Mouse (Mus musculus): ENCODE measurements around the gene C5ar1. TPM values are rescaled to one million over a fixed set of nuclear protein-coding genes. Genes with fewer than 3 reads are reported as not detected.
"Not testable (repeated sequence)": the region's sequence is repeated elsewhere in the genome, so short reads cannot be mapped to it uniquely, and the experiment has no call there.

C5ar1 gene
- total and polyA plus RNA-seq, 3 experiments, result not detected

DNA sequence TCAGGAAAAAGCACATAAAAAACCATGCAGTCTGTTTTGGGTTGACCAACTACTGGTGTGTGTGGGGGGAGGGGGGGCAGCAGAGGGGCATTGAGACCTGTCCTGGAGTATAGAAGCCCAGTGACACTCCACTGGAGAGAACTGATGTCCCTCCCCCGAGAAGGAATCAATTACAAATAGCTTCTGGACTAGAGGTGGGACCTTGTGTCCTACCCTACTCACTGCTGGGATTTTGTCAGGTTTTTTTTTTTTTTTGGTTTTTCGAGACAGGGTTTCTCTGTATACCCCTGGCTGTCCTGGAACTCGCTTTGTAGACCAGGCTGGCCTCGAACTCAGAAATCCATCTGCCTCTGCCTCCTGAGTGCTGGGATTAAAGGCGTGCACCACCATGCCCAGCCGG lies 47.8 kb upstream of the C5ar1 start:
- not testable (repeated sequence) for H3K27me3 ChIP-seq (ENCODE audit: control insufficient read depth in 1 of 2, insufficient read depth in 2 of 2, low read length in 2 of 2); H3K36me3 ChIP-seq (ENCODE audit: control insufficient read depth in 1 of 2, insufficient read depth in 2 of 2, low read length in 2 of 2); H3K9me3 ChIP-seq (replicated peaks; ENCODE audit: insufficient read depth, low read length); H3K4me3 ChIP-seq (ENCODE audit: control insufficient read depth in 1 of 2, insufficient read depth in 1 of 2, low read depth in 2 of 2, low read length in 2 of 2); H3K79me2 ChIP-seq (ENCODE audit: control insufficient read depth, insufficient read depth, low read length, poor library complexity); H3K27ac ChIP-seq (ENCODE audit: control insufficient read depth, low read depth, low read length); H3K4me1 ChIP-seq (ENCODE audit: control insufficient read depth in 1 of 2, insufficient read depth in 2 of 2, low read length in 2 of 2); H3K9ac ChIP-seq (ENCODE audit: control insufficient read depth, low read depth, low read length, poor library complexity, severe bottlenecking); DNase-seq (ENCODE audit: low read depth, low spot score)
- peak; percentile 64 for TF ChIP-seq ZNF384 (IDR thresholded peaks at IDR 0.05; ENCODE audit: low read depth, low read length)

DNA sequence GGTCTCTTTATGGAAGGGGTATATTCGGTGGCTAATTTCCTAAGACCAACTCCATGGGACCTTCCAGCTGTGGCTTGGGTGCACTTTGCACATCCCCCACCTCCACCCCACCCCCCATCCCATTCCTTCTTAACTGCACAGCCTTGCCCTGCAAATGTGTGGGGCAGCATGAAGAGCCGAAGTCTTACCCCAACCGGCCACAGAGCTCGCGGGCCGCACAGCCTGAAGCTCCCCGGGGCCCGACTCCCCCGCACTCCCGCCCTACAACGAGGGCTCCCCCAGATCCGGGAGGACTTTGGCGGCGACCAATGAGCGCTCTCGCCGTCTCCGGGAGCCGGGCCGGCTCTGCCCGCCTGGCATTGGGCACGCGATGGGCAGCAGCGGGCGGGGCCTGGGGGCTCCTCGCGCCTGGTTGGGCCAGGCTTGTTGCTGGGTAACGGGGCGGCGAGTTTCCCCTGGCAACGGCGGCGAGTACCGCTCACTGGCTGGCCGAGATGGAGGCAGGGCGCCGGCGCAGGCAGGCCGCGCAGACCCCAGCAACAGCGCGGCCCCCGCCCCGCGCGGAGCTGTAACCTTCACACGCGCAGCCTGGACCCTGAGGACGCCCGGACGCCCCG lies 40.2 kb upstream of the C5ar1 start:
- Histone ChIP-seq H3K27ac (ENCODE audit: control insufficient read depth, low read depth, low read length) (no peak overlapping the region), H3K36me3 (ENCODE audit: control insufficient read depth in 1 of 2, insufficient read depth in 2 of 2, low read length in 2 of 2) (peaks cover 0 to 10% of the 10 kb centered on the region in 2 experiments; a peak in 2 of 4 replicates), H3K4me3 (ENCODE audit: control insufficient read depth in 1 of 2, insufficient read depth in 1 of 2, low read depth in 2 of 2, low read length in 2 of 2) (no peak overlapping the region), H3K27me3 (ENCODE audit: control insufficient read depth in 1 of 2, insufficient read depth in 2 of 2, low read length in 2 of 2) (no peaks in the 10 kb centered on the region), H3K9me3 (replicated peaks; ENCODE audit: insufficient read depth, low read length) (no peaks in the 10 kb centered on the region), H3K79me2 (ENCODE audit: control insufficient read depth, insufficient read depth, low read length, poor library complexity) (peaks cover 1% of the 10 kb centered on the region; the same call in 1 of the 2 replicates), H3K4me1 (ENCODE audit: control insufficient read depth in 1 of 2, insufficient read depth in 2 of 2, low read length in 2 of 2) (peaks cover 0 to 15% of the 10 kb centered on the region in 2 experiments; a peak in 2 of 4 replicates), H3K9ac (ENCODE audit: control insufficient read depth, low read depth, low read length, poor library complexity, severe bottlenecking) (no peak overlapping the region)
- no peak for DNase-seq (ENCODE audit: low read depth, low spot score)
- TF ChIP-seq ETS1 (IDR thresholded peaks at IDR 0.05; ENCODE audit: low read depth, low read length) (no peak), ELF1 (IDR thresholded peaks at IDR 0.05; ENCODE audit: low read depth, low read length) (no peak), NRF1 (IDR thresholded peaks at IDR 0.05; ENCODE audit: insufficient read depth, low read depth, low read length, poor library complexity, severe bottlenecking) (no peak), KAT2A (conservative IDR thresholded peaks at IDR 0.05; ENCODE audit: low read depth, low read length) (no peak), CHD1 (IDR thresholded peaks at IDR 0.05; ENCODE audit: low read depth, low read length) (no peak), USF2 (IDR thresholded peaks at IDR 0.05; ENCODE audit: borderline replicate concordance in 1 of 2, insufficient read depth in 1 of 2, low read depth in 1 of 2, low read length in 2 of 2) (no peak), MAX (IDR thresholded peaks at IDR 0.05; ENCODE audit: low read length) (no peak), ZNF384 (IDR thresholded peaks at IDR 0.05; ENCODE audit: low read depth, low read length) (no peak), MAZ (IDR thresholded peaks at IDR 0.05; ENCODE audit: low read depth, low read length) (no peak), SMC3 (IDR thresholded peaks at IDR 0.05; ENCODE audit: low read depth, low read length) (no peak), MAFK (IDR thresholded peaks at IDR 0.05; ENCODE audit: borderline replicate concordance, low read depth, low read length) (no peak), SIN3A (IDR thresholded peaks at IDR 0.05; ENCODE audit: low read length) (no peak), TBP (IDR thresholded peaks at IDR 0.05; ENCODE audit: low read depth, low read length) (no peak), MYC (IDR thresholded peaks at IDR 0.05; ENCODE audit: low read depth, low read length) (no peak), UBTF (IDR thresholded peaks at IDR 0.05; ENCODE audit: borderline replicate concordance, insufficient read depth, low read depth, low read length) (no peak), TCF12 (IDR thresholded peaks at IDR 0.05; ENCODE audit: low read depth, low read length) (no peak)
